In genomic region chr1:172016660-172017516, GRCm38 (mm10) we compare ENCODE assay signal across 11 mouse cellular contexts. TPM values are rescaled to one million over a fixed set of nuclear protein-coding genes. Genes with fewer than 3 reads are reported as not detected.
DNase-seq lines count a peak whose midpoint lies in the region; ATAC-seq lines count a peak whose summit lies in the region.
"Had no signal": no experiment of that assay in that cellular context is flagged by ENCODE, and none has a peak within 500 bp of the region (broad histone marks: within the 10 kb centered on the region; RNA-seq: fewer than 3 reads in every experiment).

No protein-coding gene starts in this region.

- no peaks in the 10 kb centered on the region for H3K27me3 ChIP-seq in lung, embryonic 16.5 days (ENCODE audit: control insufficient read depth, insufficient read depth, low read depth, low read length)
- H3K27me3 ChIP-seq in forebrain, embryonic 15.5 days = no peaks in the 10 kb centered on the region
- no peaks in the 10 kb centered on the region for H3K27me3 ChIP-seq in midbrain, embryonic 10.5 days (ENCODE audit: low read depth, poor library complexity, severe bottlenecking)
- no peaks in the 10 kb centered on the region for H3K27me3 ChIP-seq in stomach, embryonic 16.5 days (ENCODE audit: control insufficient read depth, insufficient read depth, low read length)
- H3K27me3 ChIP-seq: liver, embryonic 12.5 days had no signal

- DNase-seq in lung, postnatal 4 days = no peak
- peak; percentile 96 for DNase-seq in midbrain, embryonic 10.5 days (ENCODE audit: low spot score)
- DNase-seq in frontal cortex, postnatal 25 days (ENCODE audit: low spot score in 2 of 2) = no peak
- no peak for DNase-seq in adipocyte (ENCODE audit: low spot score)
- DNase-seq in MN1 (ENCODE audit: low spot score) = no peak

- H3K4me3 ChIP-seq in lung, embryonic 16.5 days (ENCODE audit: low read length) = no peak overlapping the region
- peak overlapping the region; percentile 12; the same call in 1 of the 2 replicates for H3K4me3 ChIP-seq in forebrain, embryonic 15.5 days
- H3K4me3 ChIP-seq in midbrain, embryonic 10.5 days = peak overlapping the region; percentile 52
- no peak overlapping the region for H3K4me3 ChIP-seq in stomach, embryonic 16.5 days (replicated peaks; ENCODE audit: low read length)
- H3K4me3 ChIP-seq: liver, embryonic 12.5 days had no signal

- no peaks in the 10 kb centered on the region for H3K9me3 ChIP-seq in lung, embryonic 16.5 days (ENCODE audit: control insufficient read depth, low read length)
- no peaks in the 10 kb centered on the region for H3K9me3 ChIP-seq in forebrain, embryonic 15.5 days
- H3K9me3 ChIP-seq in midbrain, embryonic 10.5 days (replicated peaks) = no peaks in the 10 kb centered on the region
- H3K9me3 ChIP-seq in stomach, embryonic 16.5 days (replicated peaks; ENCODE audit: control insufficient read depth, low read length) = no peaks in the 10 kb centered on the region
- H3K9me3 ChIP-seq: liver, embryonic 12.5 days had no signal

- peak overlapping the region; percentile 44 for H3K27ac ChIP-seq in lung, embryonic 16.5 days (ENCODE audit: low read length)
- peak overlapping the region; percentile 85 for H3K27ac ChIP-seq in forebrain, embryonic 15.5 days (replicated peaks)
- H3K27ac ChIP-seq in midbrain, embryonic 10.5 days (replicated peaks) = peak overlapping the region; percentile 95
- H3K27ac ChIP-seq in stomach, embryonic 16.5 days (ENCODE audit: low read length) = peak overlapping the region; percentile 43; the same call in 1 of the 2 replicates
- H3K27ac ChIP-seq: liver, embryonic 12.5 days had no signal

- 17% methylated on average over 6 of the region's 6 CpGs for WGBS in lung, embryonic 16.5 days
- 2% methylated on average over 6 of the region's 6 CpGs for WGBS in forebrain, embryonic 15.5 days
- 13% methylated on average over 6 of the region's 6 CpGs for whole genome bisulfite sequencing in midbrain, embryonic 10.5 days
- 34% methylated on average over 6 of the region's 6 CpGs for WGBS in stomach, embryonic 16.5 days

- peaks cover 28% of the 10 kb centered on the region for H3K4me1 ChIP-seq in lung, embryonic 16.5 days (replicated peaks; ENCODE audit: control insufficient read depth, insufficient read depth, low read length)
- peaks cover 96% of the 10 kb centered on the region for H3K4me1 ChIP-seq in forebrain, embryonic 15.5 days
- H3K4me1 ChIP-seq in midbrain, embryonic 10.5 days = peaks cover 99% of the 10 kb centered on the region
- peaks cover 43% of the 10 kb centered on the region for H3K4me1 ChIP-seq in stomach, embryonic 16.5 days (ENCODE audit: control insufficient read depth, insufficient read depth, low read length)
- H3K4me1 ChIP-seq: liver, embryonic 12.5 days had no signal

- H3K9ac ChIP-seq in lung, embryonic 16.5 days (ENCODE audit: low read length) = 0 out of 2 replicates have a peak overlapping the region, but pooled peaks have one; percentile 3
- peak overlapping the region; percentile 29 for H3K9ac ChIP-seq in forebrain, embryonic 15.5 days (replicated peaks)
- H3K9ac ChIP-seq in stomach, embryonic 16.5 days (ENCODE audit: low read length) = peak overlapping the region; percentile 23; the same call in 1 of the 2 replicates
- H3K9ac ChIP-seq: liver, embryonic 12.5 days had no signal

- H3K36me3 ChIP-seq in lung, embryonic 16.5 days (ENCODE audit: control insufficient read depth, insufficient read depth, low read length) = no peaks in the 10 kb centered on the region
- H3K36me3 ChIP-seq in forebrain, embryonic 15.5 days = peaks cover 8% of the 10 kb centered on the region; the same call in 1 of the 2 replicates
- peaks cover 55% of the 10 kb centered on the region for H3K36me3 ChIP-seq in midbrain, embryonic 10.5 days
- no peaks in the 10 kb centered on the region for H3K36me3 ChIP-seq in stomach, embryonic 16.5 days (ENCODE audit: control insufficient read depth, insufficient read depth, low read length)
- H3K36me3 ChIP-seq: G1E; liver, embryonic 12.5 days had no signal

- no peak overlapping the region for H3K4me2 ChIP-seq in lung, embryonic 16.5 days (ENCODE audit: low read depth, low read length)
- H3K4me2 ChIP-seq in forebrain, embryonic 15.5 days (replicated peaks) = peak overlapping the region; percentile 34
- H3K4me2 ChIP-seq in stomach, embryonic 16.5 days (ENCODE audit: low read depth, low read length) = 0 out of 2 replicates have a peak overlapping the region, but pooled peaks have one; percentile 2
- H3K4me2 ChIP-seq: liver, embryonic 12.5 days had no signal

- ATAC-seq in lung, embryonic 16.5 days (ENCODE audit: low read depth) = 0 out of 2 replicates have a peak, but pooled peaks have one; percentile 10
- ATAC-seq in forebrain, embryonic 15.5 days (replicated peaks) = peak; percentile 53
- peak; percentile 15; the same call in 1 of the 2 replicates for ATAC-seq in stomach, embryonic 16.5 days (ENCODE audit: insufficient read depth, low FRiP score)
- ATAC-seq: liver, embryonic 12.5 days had no signal

RNA-seq across cellular contexts. Expression of gene Vangl2, which starts 11.4 kb away (rescaled TPM):
- polyA plus RNA-seq in lung, embryonic 16.5 days (2015; fragmentation: Nextera tagmentation; extraction: Ambion mirVana) = 10.8 and 12.2 TPM in 2 replicates
- 48.0 and 51.5 TPM in 2 replicates for polyA plus RNA-seq in forebrain, embryonic 15.5 days (2015; fragmentation: Nextera tagmentation; extraction: Ambion mirVana)
- 49.1 and 55.4 TPM in 2 replicates for polyA plus RNA-seq in midbrain, embryonic 10.5 days (2016; fragmentation: Nextera tagmentation; extraction: Ambion mirVana)
- polyA plus RNA-seq in stomach, embryonic 16.5 days (2015; fragmentation: Nextera tagmentation; extraction: Ambion mirVana) = 9.7 and 10.6 TPM in 2 replicates
- polyA plus RNA-seq: G1E had no signal

RNA-seq across cellular contexts. Expression of gene Nhlh1, which starts 40.5 kb away (rescaled TPM):
- polyA plus RNA-seq in lung, embryonic 16.5 days (2015; fragmentation: Nextera tagmentation; extraction: Ambion mirVana) = not detected in 2 replicates
- 3.9 and 4.6 TPM in 2 replicates for polyA plus RNA-seq in forebrain, embryonic 15.5 days (2015; fragmentation: Nextera tagmentation; extraction: Ambion mirVana)
- polyA plus RNA-seq in midbrain, embryonic 10.5 days (2016; fragmentation: Nextera tagmentation; extraction: Ambion mirVana) = 5.5 and 6.9 TPM in 2 replicates
- polyA plus RNA-seq in stomach, embryonic 16.5 days (2015; fragmentation: Nextera tagmentation; extraction: Ambion mirVana) = not detected in 2 replicates
- polyA plus RNA-seq: inflammation-experienced regulatory T-cells, adult 6 months; liver, embryonic 12.5 days had no signal

Comparison
In these comparisons a context has a peak if more than half of its experiments do, and no peak if none do; other contexts are left out.
1. H3K27ac ChIP-seq: peak in every context shown above with its lines; median percentile 95 in midbrain, embryonic 10.5 days; 85 in forebrain, embryonic 15.5 days; 44 in lung, embryonic 16.5 days; 43 in stomach, embryonic 16.5 days.
2. H3K4me3 ChIP-seq: peak in forebrain, embryonic 15.5 days (single experiment) and midbrain, embryonic 10.5 days (single experiment); none in lung, embryonic 16.5 days (single experiment) and stomach, embryonic 16.5 days (single experiment).
3. Peak in every context shown above with its lines, with median percentiles within 50 percentile points of each other: ATAC-seq and H3K9ac ChIP-seq.